Mouse (Mus musculus) B cell, adult 2 months (primary cell): ENCODE measurements around the gene Slc25a23.

ENCODE experiments used
- DNase-seq, 2 experiments: peaks; one replicate each; pipeline ENCODE4 v3.0.0; 2022

Gene Slc25a23

GRCm38 (mm10) chr17:57070699-57071098 lies 11.0 kb upstream of the Slc25a23 start:
- DNase-seq: no peak

GRCm38 (mm10) chr17:57070272-57070671 lies 10.6 kb upstream of the Slc25a23 start:
- no peak for DNase-seq

GRCm38 (mm10) chr17:57066908-57067307 lies 7.2 kb upstream of the Slc25a23 start:
- no peak for DNase-seq

GRCm38 (mm10) chr17:57063031-57063430 lies 3.4 kb upstream of the Slc25a23 start:
- DNase-seq: no peak

GRCm38 (mm10) chr17:57062548-57062947 lies 2.9 kb upstream of the Slc25a23 start:
- no peak for DNase-seq

GRCm38 (mm10) chr17:57062011-57062521 lies 2.4 kb upstream of the Slc25a23 start:
- peak; percentile 66 to 71 for DNase-seq

GRCm38 (mm10) chr17:57061069-57061468 lies 1.4 kb upstream of the Slc25a23 start:
- peak; percentile 35 to 37 for DNase-seq

GRCm38 (mm10) chr17:57060231-57060801 lies 653 bp upstream of the Slc25a23 start:
- peak; percentile 97 to 98 for DNase-seq

- DNase-seq: no peak
These were observed 675 bp downstream of the Slc25a23 start, which contains the start of gene Crb3 for GRCm38 (mm10) chr17:57058891-57059485. Crb3 (plus strand) TSS chr17:57059105.

- DNase-seq: no peak
These were observed 3.4 kb downstream of the Slc25a23 start for GRCm38 (mm10) chr17:57056246-57056645.

- DNase-seq: peak; percentile 35 to 45
These were observed 8.0 kb downstream of the Slc25a23 start for GRCm38 (mm10) chr17:57051679-57052078.

- DNase-seq: no peak
These were observed 10.8 kb downstream of the Slc25a23 start for GRCm38 (mm10) chr17:57048816-57049215.

GRCm38 (mm10) chr17:57047406-57047805 lies 12.3 kb downstream of the Slc25a23 start:
- DNase-seq: no peak

GRCm38 (mm10) chr17:57041554-57041953 lies 18.1 kb downstream of the Slc25a23 start, which contains the start of gene Slc25a41:
Slc25a41 (minus strand) TSS chr17:57041654.
- DNase-seq: no peak

GRCm38 (mm10) chr17:57038978-57039377 lies 20.7 kb downstream of the Slc25a23 start:
- peak; percentile 30 to 40 for DNase-seq

GRCm38 (mm10) chr17:57032854-57033253 lies 26.8 kb downstream of the Slc25a23 start:
- peak; percentile 11 to 17 for DNase-seq

GRCm38 (mm10) chr17:57031661-57032420 lies 27.8 kb downstream of the Slc25a23 start:
- peak; percentile 98 to 99 for DNase-seq

- peak; percentile 44 to 52 for DNase-seq
These were observed 28.6 kb downstream of the Slc25a23 start, which contains the start of gene Khsrp for GRCm38 (mm10) chr17:57030931-57031660. Khsrp (minus strand) TSS chr17:57031522.

GRCm38 (mm10) chr17:57029691-57030090 lies 30.0 kb downstream of the Slc25a23 start:
- no peak for DNase-seq

- DNase-seq: no peak
These were observed 32.2 kb downstream of the Slc25a23 start for GRCm38 (mm10) chr17:57027471-57027870.

GRCm38 (mm10) chr17:57020960-57021359 lies 38.7 kb downstream of the Slc25a23 start:
- no peak for DNase-seq

- no peak for DNase-seq
These were observed 40.0 kb downstream of the Slc25a23 start for GRCm38 (mm10) chr17:57019693-57020092.
